Mouse (Mus musculus): ENCODE results near the gene Cox18. TPM values are rescaled to one million over a fixed set of nuclear protein-coding genes. Genes with fewer than 3 reads are reported as not detected.

Cox18 gene
- polyA plus RNA-seq, 1 experiment from 2014 or later: 29.0 TPM

DNA sequence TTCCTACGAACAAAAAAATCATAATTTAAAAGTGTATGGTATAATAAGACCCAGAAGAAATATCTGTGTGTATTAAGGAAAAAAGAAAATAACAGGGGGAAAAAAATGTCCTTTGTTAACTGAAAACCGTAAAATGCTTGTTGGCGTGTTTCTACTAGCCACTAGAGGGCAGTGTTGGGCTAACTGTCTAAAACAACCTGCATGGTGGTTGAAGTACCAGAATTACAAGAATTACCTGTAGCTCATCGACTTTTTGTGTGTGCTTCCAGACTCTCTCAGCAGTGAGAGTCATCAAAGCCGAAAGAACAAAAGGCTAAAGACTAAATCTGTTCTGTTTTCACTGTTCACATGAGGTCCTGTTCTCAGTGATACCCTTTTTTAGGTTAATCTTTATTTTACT is 20.6 kb downstream of the Cox18 start:
- Histone ChIP-seq H3K4me2 (ENCODE audit: low read depth, low read length) (no peak overlapping the region), H3K4me3 (ENCODE audit: low read depth, low read length) (no peak overlapping the region), H3K36me3 (replicated peaks; ENCODE audit: control insufficient read depth, insufficient read depth, low read depth, low read length) (no peaks in the 10 kb centered on the region), H3K4me1 (ENCODE audit: control insufficient read depth, insufficient read depth, low read length) (no peaks in the 10 kb centered on the region), H3K27me3 (ENCODE audit: control insufficient read depth, insufficient read depth, low read length) (no peaks in the 10 kb centered on the region), H3K9ac (replicated peaks; ENCODE audit: low read length) (no peak overlapping the region), H3K9me3 (replicated peaks; ENCODE audit: control insufficient read depth, low read length) (no peaks in the 10 kb centered on the region), H3K27ac (replicated peaks; ENCODE audit: low read depth, low read length) (no peak overlapping the region)
- ATAC-seq (replicated peaks; ENCODE audit: insufficient number of reproducible peaks, low FRiP score, low TSS enrichment, low read depth) (no peak), DNase-seq (ENCODE audit: low spot score) (peak; percentile 81)
- WGBS: 22% methylated on average over 5 of the region's 5 CpGs

DNA sequence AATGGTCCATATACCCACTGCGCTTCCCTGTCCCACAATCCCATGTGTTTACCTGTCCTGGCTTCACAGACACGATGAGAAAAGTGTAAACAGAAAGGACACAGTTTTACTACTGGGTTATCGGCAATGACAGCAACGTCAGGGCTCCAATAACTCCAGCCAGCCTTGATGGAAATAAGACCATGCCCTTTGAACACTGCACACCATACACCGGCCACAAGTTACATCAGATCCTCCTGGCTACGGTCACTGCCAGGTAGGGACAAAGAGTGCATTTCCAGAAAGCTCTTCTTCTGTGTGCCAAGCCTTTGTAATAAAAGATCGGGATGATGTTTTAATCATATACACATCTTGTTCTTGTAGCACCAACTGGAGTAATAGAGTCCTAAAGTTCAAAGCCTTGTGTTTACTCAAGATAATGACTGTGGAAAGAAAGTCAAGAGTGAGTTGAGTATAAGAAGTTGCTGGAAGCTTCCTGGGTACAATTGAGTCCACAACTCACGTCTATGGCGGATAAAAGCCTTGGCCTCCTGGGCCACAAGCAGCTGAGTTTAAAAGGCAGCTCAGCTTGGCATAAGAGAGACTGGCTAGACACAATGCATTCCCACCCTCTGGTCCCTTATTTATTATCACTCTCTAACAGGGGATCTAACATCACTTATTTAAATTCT is 21.2 kb downstream of the Cox18 start:
- no peak for ATAC-seq (replicated peaks; ENCODE audit: insufficient number of reproducible peaks, low FRiP score, low TSS enrichment, low read depth)

DNA sequence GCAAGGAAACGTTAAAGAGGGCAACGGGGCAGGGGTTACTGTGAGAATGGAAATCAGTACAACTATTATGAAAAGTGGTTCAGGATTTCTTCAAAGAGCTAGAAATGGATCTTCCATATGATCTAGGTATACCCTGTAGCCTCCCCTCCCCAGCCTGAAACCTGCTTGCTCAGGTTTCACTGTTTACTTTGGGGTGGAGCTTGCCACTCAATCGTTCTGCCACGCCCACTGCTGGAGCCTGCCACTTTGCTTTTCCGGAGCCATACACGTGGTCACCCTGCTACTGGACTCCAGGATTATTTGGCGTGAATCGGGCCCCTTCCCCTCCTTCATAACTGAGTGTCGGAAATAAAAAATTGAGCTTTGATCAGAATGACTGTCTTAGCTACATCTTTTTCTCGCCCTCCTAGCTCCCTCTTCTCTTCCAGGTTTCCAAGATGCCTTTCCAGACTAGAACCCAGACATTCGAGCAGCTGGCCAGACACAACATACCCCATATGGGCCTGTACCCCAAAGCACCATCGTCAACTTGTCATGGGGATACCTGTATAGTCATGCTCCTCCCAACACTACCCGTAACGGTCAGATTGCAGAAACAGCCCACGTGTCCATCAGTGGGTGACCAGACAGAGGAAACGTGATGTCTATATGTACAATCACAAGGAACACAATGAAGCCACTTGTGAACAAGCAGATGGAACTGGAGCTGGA is 23.7 kb downstream of the Cox18 start:
- Histone ChIP-seq H3K4me2 (ENCODE audit: low read depth, low read length) (no peak overlapping the region), H3K9ac (replicated peaks; ENCODE audit: low read length) (no peak overlapping the region), H3K9me3 (replicated peaks; ENCODE audit: control insufficient read depth, low read length) (no peaks in the 10 kb centered on the region), H3K4me1 (ENCODE audit: control insufficient read depth, insufficient read depth, low read length) (no peaks in the 10 kb centered on the region), H3K4me3 (ENCODE audit: low read depth, low read length) (no peak overlapping the region), H3K27ac (replicated peaks; ENCODE audit: low read depth, low read length) (no peak overlapping the region), H3K27me3 (ENCODE audit: control insufficient read depth, insufficient read depth, low read length) (no peaks in the 10 kb centered on the region), H3K36me3 (replicated peaks; ENCODE audit: control insufficient read depth, insufficient read depth, low read depth, low read length) (no peaks in the 10 kb centered on the region)
- ATAC-seq (replicated peaks; ENCODE audit: insufficient number of reproducible peaks, low FRiP score, low TSS enrichment, low read depth) (no peak), DNase-seq (ENCODE audit: low spot score) (peak; percentile 15)
- 57% methylated on average over 16 of the region's 16 CpGs for WGBS

More for the DNA sequence above, 21.2 kb downstream of the Cox18 start:
- no peak for DNase-seq (ENCODE audit: low spot score)
- Histone ChIP-seq H3K27me3 (ENCODE audit: control insufficient read depth, insufficient read depth, low read length) (no peaks in the 10 kb centered on the region), H3K4me2 (ENCODE audit: low read depth, low read length) (no peak overlapping the region), H3K9me3 (replicated peaks; ENCODE audit: control insufficient read depth, low read length) (no peaks in the 10 kb centered on the region), H3K9ac (replicated peaks; ENCODE audit: low read length) (no peak overlapping the region), H3K4me3 (ENCODE audit: low read depth, low read length) (no peak overlapping the region), H3K36me3 (replicated peaks; ENCODE audit: control insufficient read depth, insufficient read depth, low read depth, low read length) (no peaks in the 10 kb centered on the region), H3K27ac (replicated peaks; ENCODE audit: low read depth, low read length) (no peak overlapping the region), H3K4me1 (ENCODE audit: control insufficient read depth, insufficient read depth, low read length) (no peaks in the 10 kb centered on the region)
- 87% methylated on average over 9 of the region's 9 CpGs for WGBS

DNA sequence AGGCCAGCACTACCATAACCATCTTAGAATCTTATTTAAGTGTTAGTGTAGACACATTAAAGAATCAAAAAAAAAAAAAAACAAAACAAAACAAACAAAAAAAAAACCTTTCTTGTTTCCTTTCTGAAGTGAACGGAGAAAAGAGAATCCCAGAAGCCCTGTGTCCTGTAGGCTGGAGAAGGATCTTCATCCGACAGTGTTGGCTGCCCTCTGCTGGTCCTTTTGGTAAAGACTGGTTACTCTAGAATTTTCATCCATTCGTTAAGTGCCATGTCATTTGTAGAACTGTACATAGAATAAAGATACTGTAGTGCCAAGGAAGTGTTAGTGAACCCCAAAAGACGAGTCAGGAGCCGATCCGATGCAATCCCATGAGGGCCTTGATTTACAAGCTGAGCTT is 29.0 kb downstream of the Cox18 start:
- WGBS: 26% methylated on average over 6 of the region's 6 CpGs
- DNase-seq (ENCODE audit: low spot score) (peak; percentile 88), ATAC-seq (replicated peaks; ENCODE audit: insufficient number of reproducible peaks, low FRiP score, low TSS enrichment, low read depth) (no peak)
- Histone ChIP-seq H3K9me3 (replicated peaks; ENCODE audit: control insufficient read depth, low read length) (no peaks in the 10 kb centered on the region), H3K9ac (replicated peaks; ENCODE audit: low read length) (no peak overlapping the region), H3K4me3 (ENCODE audit: low read depth, low read length) (no peak overlapping the region), H3K4me1 (ENCODE audit: control insufficient read depth, insufficient read depth, low read length) (no peaks in the 10 kb centered on the region), H3K27me3 (ENCODE audit: control insufficient read depth, insufficient read depth, low read length) (no peaks in the 10 kb centered on the region), H3K27ac (replicated peaks; ENCODE audit: low read depth, low read length) (no peak overlapping the region), H3K36me3 (replicated peaks; ENCODE audit: control insufficient read depth, insufficient read depth, low read depth, low read length) (no peaks in the 10 kb centered on the region), H3K4me2 (ENCODE audit: low read depth, low read length) (no peak overlapping the region)

DNA sequence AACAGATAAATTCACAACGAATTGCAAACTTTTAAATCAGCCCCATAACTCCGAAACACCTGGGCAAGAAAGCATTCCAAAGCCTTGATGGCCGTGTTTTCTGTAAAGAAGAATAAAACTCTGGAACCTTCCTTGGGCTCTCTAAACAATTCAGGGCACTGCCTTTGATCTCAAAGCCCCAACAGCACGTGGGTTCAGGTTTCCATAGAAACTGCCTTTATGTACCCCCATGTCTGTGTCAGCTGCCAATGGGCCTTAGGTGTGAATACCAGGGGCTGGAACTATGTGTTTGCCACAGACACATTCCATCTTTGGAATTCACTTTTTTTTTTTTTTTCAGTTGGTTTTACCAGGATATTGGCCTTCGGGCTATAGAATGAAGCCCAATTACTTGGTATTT is 41.0 kb downstream of the Cox18 start:
- no peaks in the 10 kb centered on the region for H3K9me3 ChIP-seq (replicated peaks; ENCODE audit: control insufficient read depth, low read length)
- no peaks in the 10 kb centered on the region for H3K4me1 ChIP-seq (ENCODE audit: control insufficient read depth, insufficient read depth, low read length)
- 68% methylated on average over 5 of the region's 5 CpGs for WGBS

DNA sequence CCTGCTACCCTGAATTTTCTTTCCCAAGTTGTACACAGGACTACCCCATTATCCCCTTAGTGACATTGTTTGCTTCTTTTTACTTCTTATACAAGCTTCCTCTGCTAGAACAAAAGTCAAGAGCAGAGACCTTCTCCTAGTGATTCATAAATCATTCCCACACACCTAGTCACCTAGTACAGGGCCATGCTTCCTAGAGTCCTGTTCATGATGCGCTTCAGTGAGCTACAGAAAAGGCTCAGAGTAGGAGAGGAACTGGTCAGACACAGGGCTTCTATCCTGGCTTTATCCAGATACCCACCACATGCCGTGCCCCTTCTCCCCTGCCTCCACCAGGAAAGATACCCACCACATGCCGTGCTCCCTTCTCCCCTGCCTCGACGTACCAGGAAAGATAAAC is 44.7 kb downstream of the Cox18 start:
- Histone ChIP-seq H3K9me3 (replicated peaks; ENCODE audit: control insufficient read depth, low read length) (no peaks in the 10 kb centered on the region), H3K4me1 (ENCODE audit: control insufficient read depth, insufficient read depth, low read length) (no peaks in the 10 kb centered on the region), H3K36me3 (replicated peaks; ENCODE audit: control insufficient read depth, insufficient read depth, low read depth, low read length) (no peaks in the 10 kb centered on the region), H3K27ac (replicated peaks; ENCODE audit: low read depth, low read length) (no peak overlapping the region), H3K4me3 (ENCODE audit: low read depth, low read length) (no peak overlapping the region), H3K4me2 (ENCODE audit: low read depth, low read length) (no peak overlapping the region), H3K27me3 (ENCODE audit: control insufficient read depth, insufficient read depth, low read length) (no peaks in the 10 kb centered on the region), H3K9ac (replicated peaks; ENCODE audit: low read length) (no peak overlapping the region)
- 83% methylated on average over 5 of the region's 5 CpGs for WGBS
- ATAC-seq (replicated peaks; ENCODE audit: insufficient number of reproducible peaks, low FRiP score, low TSS enrichment, low read depth): no peak
- no peak for DNase-seq (ENCODE audit: low spot score)

More for the DNA sequence above, 41.0 kb downstream of the Cox18 start:
- H3K4me2 ChIP-seq (ENCODE audit: low read depth, low read length): no peak overlapping the region
- no peaks in the 10 kb centered on the region for H3K36me3 ChIP-seq (replicated peaks; ENCODE audit: control insufficient read depth, insufficient read depth, low read depth, low read length)
- H3K27ac ChIP-seq (replicated peaks; ENCODE audit: low read depth, low read length): no peak overlapping the region
- H3K4me3 ChIP-seq (ENCODE audit: low read depth, low read length): no peak overlapping the region
- ATAC-seq (replicated peaks; ENCODE audit: insufficient number of reproducible peaks, low FRiP score, low TSS enrichment, low read depth) (no peak), DNase-seq (ENCODE audit: low spot score) (no peak)
- H3K9ac ChIP-seq (replicated peaks; ENCODE audit: low read length): no peak overlapping the region
- no peaks in the 10 kb centered on the region for H3K27me3 ChIP-seq (ENCODE audit: control insufficient read depth, insufficient read depth, low read length)

DNA sequence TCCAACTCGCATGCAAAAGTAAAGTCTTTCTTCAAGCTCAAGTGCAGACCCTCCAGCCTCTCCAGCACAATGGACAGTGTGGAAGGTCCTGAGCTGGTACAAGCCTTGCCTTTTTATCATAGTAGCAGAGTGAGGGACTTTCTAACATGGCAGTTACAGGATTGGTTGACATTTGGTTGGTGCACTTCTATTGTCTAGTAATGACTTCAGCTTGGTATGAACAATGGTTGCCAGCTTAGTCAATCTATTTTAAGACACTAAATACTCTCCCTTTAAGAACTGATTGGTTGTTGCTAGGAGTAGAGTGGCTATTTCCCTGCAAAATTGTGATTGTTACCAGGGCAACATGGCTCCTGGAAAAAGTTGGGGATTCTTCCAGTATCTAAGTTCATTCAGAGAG is 45.7 kb downstream of the Cox18 start:
- Histone ChIP-seq H3K27ac (replicated peaks; ENCODE audit: low read depth, low read length) (no peak overlapping the region), H3K4me1 (ENCODE audit: control insufficient read depth, insufficient read depth, low read length) (no peaks in the 10 kb centered on the region), H3K36me3 (replicated peaks; ENCODE audit: control insufficient read depth, insufficient read depth, low read depth, low read length) (no peaks in the 10 kb centered on the region), H3K4me3 (ENCODE audit: low read depth, low read length) (no peak overlapping the region), H3K4me2 (ENCODE audit: low read depth, low read length) (no peak overlapping the region), H3K9ac (replicated peaks; ENCODE audit: low read length) (no peak overlapping the region), H3K27me3 (ENCODE audit: control insufficient read depth, insufficient read depth, low read length) (no peaks in the 10 kb centered on the region), H3K9me3 (replicated peaks; ENCODE audit: control insufficient read depth, low read length) (no peaks in the 10 kb centered on the region)
- DNase-seq (ENCODE audit: low spot score): no peak
- ATAC-seq (replicated peaks; ENCODE audit: insufficient number of reproducible peaks, low FRiP score, low TSS enrichment, low read depth): no peak
- 89% methylated on average over 1 of the region's 1 CpGs for WGBS

Measured in embryonic facial prominence, embryonic 11.5 days (tissue).